Mouse (Mus musculus) limb, embryonic 13.5 days (tissue): ENCODE data around the gene Rsrp1. TPM values are rescaled to one million over a fixed set of nuclear protein-coding genes. Genes with fewer than 3 reads are reported as not detected.

ENCODE experiments used
- ATAC-seq: fragments of 200-750 bp; cut with Nextera tagmentation; 2 replicates; pipeline ENCODE4 v1.8.0; 2017; ENCODE audit warnings: low read depth, moderate number of reproducible peaks, moderate TSS enrichment; ENCODE audit not compliant: low FRiP score
- H3K27ac ChIP-seq: fragments of 300-500 bp; sonication (generic); 2 replicates; pipeline ENCODE4 v1.5.1; 2015; ENCODE audit warnings: inconsistent platforms, mild to moderate bottlenecking, moderate library complexity
- H3K27me3 ChIP-seq: fragments of 300-500 bp; sonication (generic); 2 replicates; pipeline ENCODE4 v1.6.1; 2015; ENCODE audit warnings: mild to moderate bottlenecking, inconsistent platforms
- H3K36me3 ChIP-seq: fragments of 300-500 bp; sonication (generic); 2 replicates; pipeline ENCODE4 v1.6.1; 2015; ENCODE audit warnings: inconsistent platforms, mild to moderate bottlenecking, moderate library complexity
- H3K4me1 ChIP-seq: fragments of 300-500 bp; sonication (generic); 2 replicates; pipeline ENCODE4 v1.6.1; 2015; ENCODE audit warnings: inconsistent platforms
- H3K4me2 ChIP-seq: fragments of 300-500 bp; sonication (generic); replicated peaks from 2 replicates; pipeline ENCODE4 v1.6.1; 2015; ENCODE audit warnings: inconsistent platforms, mild to moderate bottlenecking, moderate library complexity
- H3K4me3 ChIP-seq: fragments of 300-500 bp; sonication (generic); 2 replicates; pipeline ENCODE4 v1.5.1; 2015; ENCODE audit warnings: moderate library complexity, mild to moderate bottlenecking, inconsistent platforms
- H3K9ac ChIP-seq: fragments of 300-500 bp; sonication (generic); 2 replicates; pipeline ENCODE4 v1.6.1; 2015; ENCODE audit warnings: mild to moderate bottlenecking, inconsistent platforms
- H3K9me3 ChIP-seq: fragments of 300-500 bp; sonication (generic); 2 replicates; pipeline ENCODE4 v1.6.1; 2016; ENCODE audit warnings: inconsistent platforms
- WGBS: fragments of 180-500 bp; shearing (Covaris S2); methylation state at CpG from one replicate; pipeline ENCODE4 v1.1.7; 2015; 5-methylcytosine and 5-hydroxymethylcytosine counted together
- polyA plus RNA-seq: library from polyadenylated mRNA; unstranded; fragments of >200 nt; fragmentation: Nextera tagmentation; extraction: Ambion mirVana; gene quantifications from 2 replicates; pipeline ENCODE4 v1.2.1, GENCODE M21; 2015

Rsrp1 gene
- polyA plus RNA-seq, 1 experiment from 2014 or later: 523 TPM

DNA sequence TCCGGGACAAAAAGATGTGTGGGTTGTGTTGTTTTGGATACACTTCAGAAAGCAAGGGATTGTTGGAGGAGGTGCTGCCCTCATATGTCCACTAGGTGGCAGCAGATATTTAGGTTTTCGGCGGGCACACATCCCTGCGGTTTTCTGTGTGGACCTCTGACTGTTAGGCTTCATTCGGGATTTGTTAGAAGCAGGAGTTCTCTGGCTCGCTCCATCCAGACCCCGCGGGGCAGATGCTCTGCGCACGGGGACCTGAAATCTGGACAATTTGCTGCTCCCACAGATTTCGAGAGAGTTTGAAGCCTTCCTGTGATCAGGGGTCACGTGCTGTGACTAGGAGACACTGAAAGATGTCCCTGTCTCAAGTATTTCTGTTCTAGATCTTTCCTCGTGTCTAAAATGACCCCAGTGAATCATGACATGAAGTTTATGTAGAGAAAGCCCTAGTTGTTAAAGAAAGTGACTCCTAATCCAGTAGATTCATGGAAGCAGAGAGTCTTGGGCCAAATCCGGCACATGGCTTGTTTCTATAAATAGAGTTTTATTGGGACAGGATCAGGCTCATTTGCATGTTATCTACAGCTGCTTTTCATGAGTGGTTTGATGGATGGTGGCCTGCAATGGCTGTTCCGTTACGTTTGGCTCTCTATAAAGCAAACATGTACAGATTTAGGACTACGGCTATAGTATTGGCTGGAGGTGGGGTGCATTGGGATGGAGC is 22.8 kb downstream of the Rsrp1 start:
- Histone ChIP-seq H3K9ac (peak overlapping the region; percentile 45; the same call in 1 of the 2 replicates), H3K9me3 (no peaks in the 10 kb centered on the region), H3K4me1 (peaks cover 23% of the 10 kb centered on the region), H3K4me2 (peak overlapping the region; percentile 59), H3K36me3 (no peaks in the 10 kb centered on the region), H3K4me3 (peak overlapping the region; percentile 21; the same call in 1 of the 2 replicates), H3K27ac (no peak overlapping the region), H3K27me3 (peaks cover 41% of the 10 kb centered on the region)
- 14% methylated on average over 17 of the region's 17 CpGs for WGBS
- ATAC-seq: 0 out of 2 replicates have a peak, but pooled peaks have one; percentile 30

DNA sequence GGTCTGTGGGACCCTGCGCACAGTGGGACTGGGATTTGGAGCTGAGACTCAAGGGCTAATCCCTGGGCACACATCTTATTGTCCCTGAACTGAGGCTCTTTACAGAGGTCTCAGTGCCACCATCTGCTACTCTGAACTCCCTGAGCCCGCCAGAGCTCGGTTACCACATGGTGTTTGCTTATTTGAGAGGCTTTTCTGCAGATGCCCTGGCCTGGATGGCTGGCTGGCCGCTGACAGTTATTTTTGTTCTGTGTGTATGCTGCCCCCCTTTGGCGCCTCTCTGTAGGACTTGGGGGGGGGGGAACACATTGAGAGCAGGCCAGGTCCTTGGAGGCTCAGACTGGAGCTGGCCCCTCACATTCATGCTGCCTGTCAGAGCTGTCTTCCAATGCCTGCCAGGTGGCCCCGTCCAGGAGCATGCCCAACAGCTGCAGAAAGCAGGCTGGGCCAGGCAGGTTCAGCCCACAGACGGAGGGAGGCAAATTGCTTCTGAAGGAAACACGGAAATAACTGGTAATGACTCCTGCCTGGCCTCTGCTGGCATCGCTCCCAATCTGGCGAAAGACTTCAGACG is 27.2 kb downstream of the Rsrp1 start:
- H3K4me1 ChIP-seq: peaks cover 24% of the 10 kb centered on the region
- H3K27ac ChIP-seq: peak overlapping the region; percentile 55; the same call in 1 of the 2 replicates
- ATAC-seq: peak; percentile 90
- no peak overlapping the region for H3K4me3 ChIP-seq
- peaks cover 26% of the 10 kb centered on the region for H3K27me3 ChIP-seq
- no peak overlapping the region for H3K4me2 ChIP-seq
- 13% methylated on average over 11 of the region's 11 CpGs for WGBS
- H3K9me3 ChIP-seq: no peaks in the 10 kb centered on the region
- H3K9ac ChIP-seq: no peak overlapping the region
- H3K36me3 ChIP-seq: no peaks in the 10 kb centered on the region

DNA sequence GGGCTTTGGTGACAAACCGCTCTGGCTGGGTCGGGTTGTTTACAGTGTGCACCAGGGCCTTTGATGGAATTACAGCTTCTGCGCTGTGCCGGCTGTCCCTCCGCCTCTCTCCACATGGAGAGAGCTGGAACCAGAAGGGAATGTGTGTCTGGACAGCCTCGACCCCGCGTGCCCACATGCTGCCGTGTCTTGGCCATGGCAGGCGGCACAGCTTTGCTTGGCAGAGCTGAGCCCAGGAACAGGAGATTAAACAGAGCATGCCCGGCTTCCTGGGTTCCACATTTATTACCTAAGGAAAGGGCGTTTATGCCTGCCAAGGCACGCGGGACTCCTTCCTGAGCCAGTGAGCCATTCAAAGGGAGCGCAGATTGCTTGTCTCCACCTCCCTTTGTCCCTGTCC is 31.1 kb downstream of the Rsrp1 start:
- no peak overlapping the region for H3K4me3 ChIP-seq
- no peak overlapping the region; the same call in 1 of the 2 replicates for H3K9ac ChIP-seq
- WGBS: 16% methylated on average over 15 of the region's 15 CpGs
- H3K4me1 ChIP-seq: peaks cover 18% of the 10 kb centered on the region
- no peaks in the 10 kb centered on the region for H3K9me3 ChIP-seq
- no peak overlapping the region for H3K27ac ChIP-seq
- H3K27me3 ChIP-seq: peaks cover 47% of the 10 kb centered on the region
- no peak for ATAC-seq
- H3K36me3 ChIP-seq: no peaks in the 10 kb centered on the region
- 0 out of 2 replicates have a peak overlapping the region, but pooled peaks have one; percentile 2 for H3K4me2 ChIP-seq

DNA sequence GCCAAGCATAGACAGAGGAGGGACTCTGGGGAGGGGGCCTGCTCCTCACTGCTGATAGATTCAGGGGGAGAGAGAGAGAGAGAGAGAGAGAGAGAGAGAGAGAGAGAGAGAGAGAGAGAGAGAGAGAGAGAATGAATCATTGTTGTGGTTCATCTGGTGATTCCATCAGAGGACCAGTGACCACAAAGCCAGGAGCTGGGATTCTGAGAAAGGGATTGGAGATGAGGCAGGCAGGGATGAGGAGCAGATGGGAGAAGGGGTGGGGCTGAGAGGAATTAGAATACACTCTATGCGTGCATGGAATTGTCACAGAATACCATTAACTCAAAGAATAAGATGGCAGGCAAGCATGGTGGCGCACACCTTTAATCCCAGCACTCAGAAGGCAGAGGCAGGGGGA is 31.8 kb downstream of the Rsrp1 start:
- no peaks in the 10 kb centered on the region for H3K36me3 ChIP-seq
- no peak overlapping the region for H3K4me2 ChIP-seq
- H3K4me3 ChIP-seq: no peak overlapping the region
- H3K9me3 ChIP-seq: no peaks in the 10 kb centered on the region
- H3K4me1 ChIP-seq: peaks cover 17% of the 10 kb centered on the region
- H3K9ac ChIP-seq: no peak overlapping the region
- WGBS: 86% methylated on average over 2 of the region's 2 CpGs
- H3K27me3 ChIP-seq: peaks cover 51% of the 10 kb centered on the region
- no peak overlapping the region for H3K27ac ChIP-seq
- ATAC-seq: no peak

DNA sequence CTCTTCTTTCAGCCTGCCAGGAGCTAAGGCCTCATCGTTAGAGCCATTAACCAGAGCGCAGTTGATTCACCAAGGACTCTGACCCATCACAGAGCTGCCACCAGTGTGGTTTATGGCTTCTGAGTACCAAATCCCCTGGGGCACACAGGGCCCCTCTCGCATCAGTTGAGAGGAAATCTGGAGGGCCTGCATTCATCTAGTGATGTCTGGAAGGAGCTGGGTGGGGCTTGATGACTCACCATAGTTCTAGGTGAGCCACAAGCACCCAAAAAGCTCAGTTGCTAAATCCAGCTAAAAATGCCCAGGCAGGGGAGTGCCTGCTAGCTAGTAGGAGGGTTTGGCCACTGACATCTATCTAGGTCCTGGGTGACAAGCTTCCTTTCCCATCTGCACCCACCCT is 32.5 kb downstream of the Rsrp1 start:
- H3K36me3 ChIP-seq: no peaks in the 10 kb centered on the region
- no peaks in the 10 kb centered on the region for H3K9me3 ChIP-seq
- H3K27me3 ChIP-seq: peaks cover 56% of the 10 kb centered on the region
- no peak overlapping the region for H3K4me3 ChIP-seq
- no peak overlapping the region for H3K27ac ChIP-seq
- peaks cover 11% of the 10 kb centered on the region for H3K4me1 ChIP-seq
- no peak overlapping the region for H3K9ac ChIP-seq
- 64% methylated on average over 3 of the region's 3 CpGs for WGBS
- ATAC-seq: no peak
- H3K4me2 ChIP-seq: no peak overlapping the region

DNA sequence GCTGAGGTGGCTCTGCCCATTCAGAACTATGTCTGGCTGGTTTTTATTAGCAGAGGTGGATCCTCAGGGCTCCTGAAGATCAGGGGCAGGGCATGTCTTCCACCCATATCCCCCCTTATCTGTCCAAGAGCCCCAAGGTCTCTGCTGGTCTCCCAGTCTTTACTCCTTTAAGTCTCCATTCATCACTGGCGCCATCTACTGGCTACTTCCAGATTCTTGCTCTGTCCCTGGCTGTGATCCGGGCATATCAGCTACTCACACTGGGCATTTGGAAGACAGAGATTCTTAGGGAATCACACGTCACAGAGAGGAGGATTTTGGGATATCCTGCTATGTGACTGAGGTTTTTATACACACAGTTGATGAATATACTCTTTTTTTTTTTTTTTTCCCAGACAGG is 32.9 kb downstream of the Rsrp1 start:
- Histone ChIP-seq H3K4me2 (no peak overlapping the region), H3K27me3 (peaks cover 58% of the 10 kb centered on the region), H3K9me3 (no peaks in the 10 kb centered on the region), H3K36me3 (no peaks in the 10 kb centered on the region), H3K9ac (no peak overlapping the region), H3K4me3 (no peak overlapping the region), H3K27ac (no peak overlapping the region), H3K4me1 (peaks cover 10% of the 10 kb centered on the region)
- WGBS: 25% methylated on average over 3 of the region's 3 CpGs
- no peak; the same call in 1 of the 2 replicates for ATAC-seq

DNA sequence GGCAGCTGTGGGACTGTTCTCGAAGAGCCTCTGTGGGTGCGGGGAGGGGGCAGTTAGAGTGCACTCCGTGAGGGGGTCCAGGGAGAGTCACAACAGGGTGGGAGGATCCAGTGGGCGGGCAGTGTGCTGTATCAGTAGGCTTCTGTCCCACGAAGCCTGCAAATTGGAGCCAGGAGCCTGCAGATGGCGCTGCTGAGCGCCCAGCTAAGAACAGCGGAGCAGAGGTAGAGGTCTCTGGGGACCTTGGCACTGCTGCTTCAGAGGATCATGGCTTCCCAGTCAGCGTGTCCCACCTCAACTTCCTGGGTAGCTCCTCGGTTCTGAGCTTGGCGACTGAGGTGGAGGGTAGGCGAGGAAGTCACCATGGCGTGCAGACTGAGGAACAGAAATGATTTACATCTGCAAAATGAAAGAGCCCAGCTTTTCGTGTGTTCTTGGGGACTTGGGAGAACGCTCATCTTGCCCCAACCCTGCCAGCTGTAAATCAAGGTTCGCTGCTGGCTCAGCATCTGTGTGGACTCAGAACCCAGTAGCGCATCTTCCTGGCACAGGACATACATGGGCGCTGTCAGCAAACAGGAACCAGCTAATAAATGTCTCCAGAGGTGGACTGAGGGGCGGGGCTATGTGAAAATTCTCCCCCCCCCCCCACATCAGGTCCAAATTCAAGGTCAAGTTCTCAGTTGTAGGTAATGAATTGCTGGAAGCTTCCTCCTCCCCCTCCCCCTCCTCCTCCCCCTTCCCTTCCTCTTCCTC is 39.8 kb downstream of the Rsrp1 start:
- Histone ChIP-seq H3K4me3 (no peak overlapping the region), H3K4me2 (peak overlapping the region; percentile 43), H3K9me3 (no peaks in the 10 kb centered on the region), H3K9ac (0 out of 2 replicates have a peak overlapping the region, but pooled peaks have one; percentile 40), H3K4me1 (peaks cover 9% of the 10 kb centered on the region), H3K27ac (no peak overlapping the region), H3K27me3 (peaks cover 39% of the 10 kb centered on the region; the same call in 1 of the 2 replicates), H3K36me3 (no peaks in the 10 kb centered on the region)
- 24% methylated on average over 19 of the region's 19 CpGs for WGBS
- ATAC-seq: 0 out of 2 replicates have a peak, but pooled peaks have one; percentile 44

DNA sequence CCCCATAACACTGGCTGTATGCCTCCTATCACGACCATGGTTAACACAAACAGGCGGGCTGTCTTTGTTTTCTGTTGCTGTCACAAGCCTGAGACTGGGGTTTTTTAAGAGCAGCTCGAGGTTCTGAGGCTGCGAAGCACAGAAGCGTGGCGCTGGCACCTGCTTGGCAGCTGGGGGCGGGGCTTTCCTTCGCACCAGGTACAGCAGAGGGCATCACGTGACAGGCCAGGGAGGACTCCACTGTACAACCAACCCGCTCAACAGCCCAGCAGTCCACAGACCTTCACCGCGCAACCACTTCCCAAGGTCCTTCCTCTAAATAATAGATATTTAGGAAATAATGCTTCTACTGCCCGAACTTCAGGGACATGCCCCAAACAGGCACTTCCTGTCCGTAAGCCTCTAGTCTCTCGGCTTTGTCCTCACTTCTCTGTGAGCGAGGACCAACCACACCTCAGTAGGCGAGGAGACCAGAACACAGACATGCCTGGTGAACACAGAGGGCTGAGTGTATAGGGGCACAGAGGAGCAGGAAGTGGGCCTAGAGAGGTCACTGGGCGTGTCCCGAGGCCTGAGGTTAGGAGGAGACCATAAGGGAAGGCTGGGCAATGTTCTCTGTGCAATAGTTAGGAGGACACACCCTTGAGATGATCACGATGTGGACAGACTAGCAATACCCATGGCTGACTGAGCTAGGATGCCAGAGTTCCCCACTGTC is 44.7 kb downstream of the Rsrp1 start:
- ATAC-seq: no peak
- Histone ChIP-seq H3K4me1 (peaks cover 3% of the 10 kb centered on the region; the same call in 1 of the 2 replicates), H3K4me3 (no peak overlapping the region), H3K4me2 (no peak overlapping the region), H3K9ac (no peak overlapping the region), H3K36me3 (no peaks in the 10 kb centered on the region), H3K27ac (no peak overlapping the region), H3K27me3 (peaks cover 16% of the 10 kb centered on the region), H3K9me3 (peaks cover 1% of the 10 kb centered on the region)
- WGBS: 80% methylated on average over 20 of the region's 20 CpGs

DNA sequence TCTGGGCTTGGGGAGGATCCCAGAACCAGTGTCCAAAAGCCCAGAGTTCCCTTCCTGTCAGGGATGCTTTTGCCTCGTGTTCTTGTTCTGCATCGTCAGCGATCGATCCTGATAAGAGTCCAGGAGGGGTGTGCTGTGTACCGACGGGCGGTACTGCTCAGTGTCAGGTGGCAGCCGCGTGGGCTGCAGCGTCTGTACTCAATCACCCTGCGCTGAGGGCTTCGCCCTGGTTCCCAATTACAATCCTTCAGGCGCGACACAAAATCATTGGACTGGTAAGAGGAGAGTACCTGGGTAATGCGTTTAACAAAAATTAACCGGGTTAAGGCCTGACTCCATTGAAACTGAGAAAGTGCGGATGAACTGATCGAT is 45.2 kb downstream of the Rsrp1 start:
- Histone ChIP-seq H3K4me1 (no peaks in the 10 kb centered on the region), H3K9me3 (peaks cover 5% of the 10 kb centered on the region), H3K9ac (no peak overlapping the region), H3K36me3 (no peaks in the 10 kb centered on the region), H3K27ac (no peak overlapping the region), H3K27me3 (peaks cover 13% of the 10 kb centered on the region), H3K4me3 (no peak overlapping the region), H3K4me2 (no peak overlapping the region)
- ATAC-seq: no peak
- 77% methylated on average over 18 of the region's 18 CpGs for WGBS

DNA sequence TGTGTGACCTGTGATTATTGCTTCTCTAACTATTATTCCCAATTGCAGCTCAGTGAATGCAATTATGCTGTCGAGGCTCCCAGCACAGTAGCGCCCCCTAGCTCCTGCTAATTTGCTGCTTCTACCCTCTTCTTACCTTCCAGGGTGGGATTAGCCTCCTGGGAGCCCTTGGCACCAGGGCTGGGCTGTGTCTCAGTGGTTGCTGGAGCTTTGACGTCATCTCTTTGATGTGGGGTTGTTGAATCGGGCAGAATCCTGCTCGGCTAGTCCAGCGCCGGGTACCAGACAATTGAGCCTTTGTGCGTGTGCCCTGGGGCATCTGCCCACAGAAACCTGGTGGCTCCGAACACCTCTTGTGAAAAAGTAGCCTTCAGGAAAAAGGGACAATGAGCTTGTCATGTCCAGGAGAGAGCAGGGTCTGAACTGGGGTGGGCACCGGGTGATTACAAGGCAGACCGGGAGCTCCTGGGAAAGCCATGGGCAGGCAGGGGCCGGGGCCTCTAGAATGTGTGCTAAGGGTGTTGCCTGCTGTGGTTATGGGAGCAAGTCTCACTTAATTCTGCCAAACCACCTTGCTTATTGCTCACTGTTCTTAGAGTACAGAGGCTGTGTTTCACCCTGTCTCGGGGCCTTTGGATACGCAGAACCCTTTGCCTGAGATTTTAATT is 52.0 kb downstream of the Rsrp1 start:
- Histone ChIP-seq H3K9ac (no peak overlapping the region), H3K9me3 (peaks cover 5% of the 10 kb centered on the region), H3K27me3 (no peaks in the 10 kb centered on the region; the same call in 1 of the 2 replicates), H3K4me2 (0 out of 2 replicates have a peak overlapping the region, but pooled peaks have one; percentile 2), H3K4me3 (no peak overlapping the region), H3K4me1 (peaks cover 24% of the 10 kb centered on the region), H3K36me3 (no peaks in the 10 kb centered on the region), H3K27ac (peak overlapping the region; percentile 56; the same call in 1 of the 2 replicates)
- peak; percentile 60 for ATAC-seq
- WGBS: 22% methylated on average over 14 of the region's 14 CpGs

DNA sequence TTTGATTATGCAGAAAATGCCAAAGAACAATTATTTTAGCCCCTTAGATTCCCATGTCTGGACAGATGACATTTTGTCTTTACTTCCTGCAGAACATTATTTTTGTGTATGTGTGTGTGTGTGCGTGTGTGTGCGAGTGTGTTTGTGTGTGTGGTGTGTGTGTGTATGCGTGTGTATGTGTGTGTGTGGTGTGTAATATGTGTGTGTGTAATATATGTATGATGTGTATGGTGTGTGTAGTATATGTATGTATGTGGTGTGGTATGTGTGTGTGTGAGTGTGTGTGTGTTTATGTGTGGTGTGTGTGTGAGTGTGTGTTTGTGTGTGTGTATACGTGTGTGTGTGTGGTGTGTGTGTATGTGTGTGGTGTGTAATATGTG is 52.5 kb downstream of the Rsrp1 start:
- Histone ChIP-seq H3K9me3 (peaks cover 5% of the 10 kb centered on the region), H3K4me3 (no peak overlapping the region), H3K27ac (no peak overlapping the region; the same call in 1 of the 2 replicates), H3K27me3 (no peaks in the 10 kb centered on the region; the same call in 1 of the 2 replicates), H3K36me3 (no peaks in the 10 kb centered on the region), H3K9ac (no peak overlapping the region), H3K4me1 (peaks cover 29% of the 10 kb centered on the region), H3K4me2 (no peak overlapping the region)
- WGBS: 86% methylated on average over 4 of the region's 4 CpGs
- no peak for ATAC-seq
